Mouse (Mus musculus): ENCODE measurements around the gene Fibcd1. TPM values are rescaled to one million over a fixed set of nuclear protein-coding genes. Genes with fewer than 3 reads are reported as not detected.

Fibcd1 gene
- polyA plus RNA-seq, 1 experiment = 0.54 TPM

DNA sequence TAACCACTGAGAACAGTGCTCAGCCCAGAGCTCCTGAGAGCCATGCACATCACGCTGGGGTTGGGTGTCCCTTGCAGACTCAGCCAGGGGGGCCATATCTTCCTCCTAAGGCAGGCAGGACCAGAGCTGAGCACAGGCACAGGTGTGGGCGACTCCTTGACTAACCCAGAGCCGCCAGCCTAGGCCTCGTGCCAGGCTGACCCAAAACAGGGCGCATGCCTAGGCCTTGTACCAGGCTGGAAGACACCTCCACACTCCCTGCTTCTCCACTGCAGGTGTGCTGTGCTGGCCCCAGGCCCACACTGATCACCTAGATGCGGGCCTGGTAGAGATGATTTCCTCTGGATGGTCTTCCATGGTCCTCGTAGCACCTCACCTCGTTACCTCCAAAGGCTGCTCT is 43.0 kb downstream of the Fibcd1 start:
- Histone ChIP-seq H3K4me3 (ENCODE audit: control insufficient read depth, low read depth, low read length) (no peak overlapping the region), H3K27ac (ENCODE audit: control insufficient read depth, insufficient read depth, low read depth, low read length) (no peak overlapping the region), H3K4me1 (ENCODE audit: control insufficient read depth, insufficient read depth, low read length) (no peaks in the 10 kb centered on the region), H3K36me3 (ENCODE audit: control insufficient read depth, insufficient read depth, low read length) (peaks cover 4% of the 10 kb centered on the region), H3K27me3 (ENCODE audit: control insufficient read depth, insufficient read depth, low read length) (no peaks in the 10 kb centered on the region)
- TF ChIP-seq CTCF (IDR thresholded peaks at IDR 0.05; ENCODE audit: control insufficient read depth, insufficient read depth, insufficient replicate concordance, low read depth, low read length) (no peak), POLR2A (IDR thresholded peaks at IDR 0.05; ENCODE audit: control insufficient read depth, low read depth, low read length) (no peak)

DNA sequence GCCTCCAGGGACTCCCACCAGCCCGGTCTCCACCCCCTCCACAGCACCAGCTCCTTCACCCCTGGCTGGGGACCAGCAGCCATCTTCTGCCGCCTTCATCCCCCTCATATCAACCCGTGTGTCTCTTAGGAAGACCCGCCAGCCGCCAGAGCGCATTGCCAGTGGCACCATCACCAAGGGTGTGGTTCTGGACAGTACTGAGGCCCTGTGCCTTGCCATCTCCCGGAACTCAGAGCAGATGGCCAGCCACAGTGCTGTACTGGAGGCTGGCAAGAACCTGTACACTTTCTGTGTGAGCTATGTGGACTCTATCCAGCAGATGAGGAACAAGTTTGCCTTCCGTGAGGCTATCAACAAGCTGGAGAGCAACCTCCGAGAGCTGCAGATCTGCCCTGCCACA is 44.4 kb downstream of the Fibcd1 start:
- Histone ChIP-seq H3K27ac (ENCODE audit: control insufficient read depth, insufficient read depth, low read depth, low read length) (no peak overlapping the region), H3K36me3 (ENCODE audit: control insufficient read depth, insufficient read depth, low read length) (peaks cover 8% of the 10 kb centered on the region), H3K27me3 (ENCODE audit: control insufficient read depth, insufficient read depth, low read length) (no peaks in the 10 kb centered on the region), H3K4me1 (ENCODE audit: control insufficient read depth, insufficient read depth, low read length) (no peaks in the 10 kb centered on the region), H3K4me3 (ENCODE audit: control insufficient read depth, low read depth, low read length) (no peak overlapping the region)
- TF ChIP-seq CTCF (IDR thresholded peaks at IDR 0.05; ENCODE audit: control insufficient read depth, insufficient read depth, insufficient replicate concordance, low read depth, low read length) (no peak), POLR2A (IDR thresholded peaks at IDR 0.05; ENCODE audit: control insufficient read depth, low read depth, low read length) (no peak)

DNA sequence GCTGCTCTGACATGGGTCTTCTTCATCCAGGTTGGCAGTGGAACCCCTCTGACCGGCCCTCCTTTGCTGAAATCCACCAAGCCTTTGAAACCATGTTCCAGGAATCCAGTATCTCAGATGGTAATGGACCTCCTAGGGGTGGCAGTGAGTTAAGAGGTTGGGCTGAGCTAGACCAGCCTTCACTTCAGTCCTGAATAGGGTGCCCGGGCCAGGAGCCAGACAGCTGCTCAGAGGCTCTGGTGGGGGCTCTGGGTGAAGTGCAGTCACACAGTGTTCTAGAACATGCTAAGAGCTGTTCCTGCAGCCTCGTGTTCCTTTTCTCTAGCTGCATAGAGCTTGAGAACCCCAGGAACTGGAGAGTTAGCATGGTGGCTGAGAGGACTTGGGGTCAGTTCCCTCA is 48.9 kb downstream of the Fibcd1 start:
- no peak for TF ChIP-seq CTCF (IDR thresholded peaks at IDR 0.05; ENCODE audit: control insufficient read depth, insufficient read depth, insufficient replicate concordance, low read depth, low read length)
- no peak for TF ChIP-seq POLR2A (IDR thresholded peaks at IDR 0.05; ENCODE audit: control insufficient read depth, low read depth, low read length)
- Histone ChIP-seq H3K27me3 (ENCODE audit: control insufficient read depth, insufficient read depth, low read length) (no peaks in the 10 kb centered on the region), H3K4me3 (ENCODE audit: control insufficient read depth, low read depth, low read length) (no peak overlapping the region), H3K27ac (ENCODE audit: control insufficient read depth, insufficient read depth, low read depth, low read length) (no peak overlapping the region), H3K4me1 (ENCODE audit: control insufficient read depth, insufficient read depth, low read length) (no peaks in the 10 kb centered on the region), H3K36me3 (ENCODE audit: control insufficient read depth, insufficient read depth, low read length) (peaks cover 10% of the 10 kb centered on the region)

GRCm38 (mm10) chr2:31792611-31793010 is 53.2 kb downstream of the Fibcd1 start:
- Histone ChIP-seq H3K27me3 (ENCODE audit: control insufficient read depth, insufficient read depth, low read length) (no peaks in the 10 kb centered on the region), H3K27ac (ENCODE audit: control insufficient read depth, insufficient read depth, low read depth, low read length) (no peak overlapping the region), H3K36me3 (ENCODE audit: control insufficient read depth, insufficient read depth, low read length) (peaks cover 8% of the 10 kb centered on the region), H3K4me3 (ENCODE audit: control insufficient read depth, low read depth, low read length) (no peak overlapping the region), H3K4me1 (ENCODE audit: control insufficient read depth, insufficient read depth, low read length) (no peaks in the 10 kb centered on the region)
- TF ChIP-seq POLR2A (IDR thresholded peaks at IDR 0.05; ENCODE audit: control insufficient read depth, low read depth, low read length) (no peak), CTCF (IDR thresholded peaks at IDR 0.05; ENCODE audit: control insufficient read depth, insufficient read depth, insufficient replicate concordance, low read depth, low read length) (no peak)

DNA sequence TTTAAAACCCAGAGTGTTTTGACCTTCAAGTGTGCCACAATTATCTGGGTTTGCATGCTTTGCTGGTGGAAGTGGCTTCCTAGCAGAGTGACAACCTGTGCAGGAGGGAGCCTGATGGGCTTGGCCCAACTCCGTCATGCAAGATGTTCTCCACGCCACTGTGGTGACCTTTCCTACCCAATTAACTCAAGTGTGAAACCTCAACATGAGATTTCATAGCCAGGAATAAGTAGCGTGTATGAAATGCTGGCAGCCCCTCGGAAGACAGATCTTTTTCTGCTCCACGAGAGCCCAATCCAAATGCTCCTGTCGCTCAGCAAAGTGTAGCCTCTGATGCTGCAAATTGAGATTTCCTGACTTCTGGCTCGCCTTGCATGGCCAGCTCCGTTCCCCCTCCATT is 54.5 kb downstream of the Fibcd1 start:
- no peaks in the 10 kb centered on the region for H3K27me3 ChIP-seq (ENCODE audit: control insufficient read depth, insufficient read depth, low read length)
- TF ChIP-seq POLR2A (IDR thresholded peaks at IDR 0.05; ENCODE audit: control insufficient read depth, low read depth, low read length) (no peak), CTCF (IDR thresholded peaks at IDR 0.05; ENCODE audit: control insufficient read depth, insufficient read depth, insufficient replicate concordance, low read depth, low read length) (no peak)
- peaks cover 5% of the 10 kb centered on the region for H3K36me3 ChIP-seq (ENCODE audit: control insufficient read depth, insufficient read depth, low read length)
- no peaks in the 10 kb centered on the region for H3K4me1 ChIP-seq (ENCODE audit: control insufficient read depth, insufficient read depth, low read length)
- no peak overlapping the region for H3K27ac ChIP-seq (ENCODE audit: control insufficient read depth, insufficient read depth, low read depth, low read length)
- H3K4me3 ChIP-seq (ENCODE audit: control insufficient read depth, low read depth, low read length) = no peak overlapping the region

DNA sequence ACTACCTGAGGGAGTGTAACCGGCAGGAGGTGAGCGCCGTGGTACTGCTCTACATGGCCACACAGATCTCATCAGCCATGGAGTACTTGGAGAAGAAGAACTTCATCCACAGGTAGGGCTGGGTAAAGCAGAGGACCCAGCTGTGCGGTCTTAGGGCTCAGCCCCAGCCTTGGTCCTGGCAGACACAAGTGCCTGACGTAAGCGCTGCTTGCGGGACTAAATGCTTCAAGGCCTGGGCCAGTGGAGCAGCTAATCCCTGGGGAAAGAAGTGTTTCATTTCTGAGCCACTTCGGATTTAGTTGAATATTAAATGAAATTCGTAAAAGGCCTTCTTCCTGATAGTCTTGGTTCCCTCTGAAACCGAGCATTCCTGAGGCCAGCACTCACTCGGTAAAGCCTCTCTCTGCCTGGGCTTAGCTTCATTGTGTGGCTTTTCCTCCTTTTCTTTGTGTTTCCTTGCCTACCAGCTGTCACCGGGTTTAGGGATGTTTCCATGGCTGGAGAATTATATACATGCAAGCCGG is 55.0 kb downstream of the Fibcd1 start:
- TF ChIP-seq POLR2A (IDR thresholded peaks at IDR 0.05; ENCODE audit: control insufficient read depth, low read depth, low read length) (no peak), CTCF (IDR thresholded peaks at IDR 0.05; ENCODE audit: control insufficient read depth, insufficient read depth, insufficient replicate concordance, low read depth, low read length) (no peak)
- no peaks in the 10 kb centered on the region for H3K4me1 ChIP-seq (ENCODE audit: control insufficient read depth, insufficient read depth, low read length)
- H3K4me3 ChIP-seq (ENCODE audit: control insufficient read depth, low read depth, low read length) = no peak overlapping the region
- peaks cover 5% of the 10 kb centered on the region for H3K36me3 ChIP-seq (ENCODE audit: control insufficient read depth, insufficient read depth, low read length)
- no peaks in the 10 kb centered on the region for H3K27me3 ChIP-seq (ENCODE audit: control insufficient read depth, insufficient read depth, low read length)
- no peak overlapping the region for H3K27ac ChIP-seq (ENCODE audit: control insufficient read depth, insufficient read depth, low read depth, low read length)

DNA sequence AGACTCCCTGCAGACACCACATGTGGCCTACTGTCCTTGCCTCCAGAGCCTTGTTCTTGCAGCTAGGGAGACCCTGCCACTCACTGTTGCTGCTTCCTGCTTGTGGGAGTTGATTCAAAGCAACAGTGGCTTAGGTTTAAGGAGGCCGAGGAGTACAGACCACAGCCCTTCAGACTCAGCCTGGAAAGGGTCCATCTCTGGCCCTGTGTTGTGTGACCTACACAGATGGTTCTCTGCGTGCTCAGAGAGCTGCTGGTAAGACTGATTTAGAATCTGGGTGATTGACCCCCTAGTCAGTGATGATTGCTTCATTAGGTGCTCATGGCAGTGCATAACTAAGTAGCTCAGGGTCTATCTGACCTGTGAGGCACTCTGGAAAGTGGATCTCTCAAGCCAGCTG is 56.6 kb downstream of the Fibcd1 start:
- TF ChIP-seq CTCF (IDR thresholded peaks at IDR 0.05; ENCODE audit: control insufficient read depth, insufficient read depth, insufficient replicate concordance, low read depth, low read length) = no peak
- TF ChIP-seq POLR2A (IDR thresholded peaks at IDR 0.05; ENCODE audit: control insufficient read depth, low read depth, low read length) = no peak
- Histone ChIP-seq H3K36me3 (ENCODE audit: control insufficient read depth, insufficient read depth, low read length) (peaks cover 4% of the 10 kb centered on the region), H3K27me3 (ENCODE audit: control insufficient read depth, insufficient read depth, low read length) (no peaks in the 10 kb centered on the region)

DNA sequence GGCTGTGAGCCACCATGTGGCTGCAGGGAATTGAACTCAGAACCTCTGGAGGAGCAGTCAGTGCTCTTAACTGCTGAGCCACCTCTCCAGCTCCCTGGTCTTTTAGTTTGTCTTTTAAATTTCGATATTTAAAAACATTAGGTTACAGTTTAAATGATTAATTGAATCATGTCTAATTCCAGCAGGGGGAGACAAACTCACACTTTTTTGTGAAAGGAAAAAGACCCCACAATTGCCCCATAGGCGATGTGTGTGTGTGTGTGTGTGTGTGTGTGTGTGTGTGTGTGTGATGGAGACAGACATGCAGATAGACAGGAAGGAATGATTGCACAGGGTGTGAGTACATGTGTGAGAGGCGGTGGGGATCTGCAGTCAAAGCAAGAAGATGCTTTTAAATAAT is 57.6 kb downstream of the Fibcd1 start:
- H3K27ac ChIP-seq (ENCODE audit: control insufficient read depth, insufficient read depth, low read depth, low read length) = no peak overlapping the region
- H3K4me1 ChIP-seq (ENCODE audit: control insufficient read depth, insufficient read depth, low read length) = no peaks in the 10 kb centered on the region
- H3K27me3 ChIP-seq (ENCODE audit: control insufficient read depth, insufficient read depth, low read length) = no peaks in the 10 kb centered on the region
- no peak overlapping the region for H3K4me3 ChIP-seq (ENCODE audit: control insufficient read depth, low read depth, low read length)
- TF ChIP-seq CTCF (IDR thresholded peaks at IDR 0.05; ENCODE audit: control insufficient read depth, insufficient read depth, insufficient replicate concordance, low read depth, low read length) (no peak), POLR2A (IDR thresholded peaks at IDR 0.05; ENCODE audit: control insufficient read depth, low read depth, low read length) (no peak)
- H3K36me3 ChIP-seq (ENCODE audit: control insufficient read depth, insufficient read depth, low read length) = peaks cover 4% of the 10 kb centered on the region

More for the DNA sequence above, 56.6 kb downstream of the Fibcd1 start:
- Histone ChIP-seq H3K4me3 (ENCODE audit: control insufficient read depth, low read depth, low read length) (no peak overlapping the region), H3K4me1 (ENCODE audit: control insufficient read depth, insufficient read depth, low read length) (no peaks in the 10 kb centered on the region), H3K27ac (ENCODE audit: control insufficient read depth, insufficient read depth, low read depth, low read length) (no peak overlapping the region)

All from testis, adult 2 months (tissue).